Mouse (Mus musculus) cortical plate, adult 2 months (tissue): ENCODE data around the gene Hist1h2ak.

Experiments used
- CTCF ChIP-seq: fragments of 200-500 bp; IDR thresholded peaks from 2 replicates; pipeline ENCODE4 v1.5.1; 2011; ENCODE audit warnings: mild to moderate bottlenecking, control low read depth, low read length; ENCODE audit not compliant: insufficient read depth; ENCODE audit errors: extremely low read depth
- POLR2A ChIP-seq: fragments of 200-500 bp; IDR thresholded peaks from 2 replicates; pipeline ENCODE4 v1.6.1; 2011; ENCODE audit warnings: mild to moderate bottlenecking, low read length, control low read depth; ENCODE audit not compliant: insufficient read depth; ENCODE audit errors: extremely low read depth

DNA sequence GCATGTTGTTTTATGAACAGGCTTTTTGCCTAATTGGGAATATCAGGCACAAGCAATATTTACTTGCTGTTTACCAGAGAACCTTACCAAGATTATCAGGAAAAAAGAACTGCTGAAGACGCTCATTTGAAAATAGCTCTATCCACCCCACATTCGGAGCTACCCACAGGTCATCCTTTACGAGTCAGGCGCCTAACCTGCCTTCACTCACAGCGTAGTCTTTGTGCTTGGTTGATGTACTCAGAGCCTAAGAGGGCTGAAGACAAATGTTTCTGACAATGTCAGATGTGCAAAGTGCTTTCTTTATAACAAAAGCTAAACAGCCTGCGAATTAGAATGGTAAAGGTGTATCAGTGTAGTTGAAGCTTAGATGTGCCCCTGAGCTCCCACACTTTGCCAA is 30.7 kb upstream of the Hist1h2ak start:
- TF ChIP-seq POLR2A (no peak), CTCF (no peak)
